Mouse (Mus musculus): ENCODE results near the gene Olfr77.

Gene Olfr77

DNA sequence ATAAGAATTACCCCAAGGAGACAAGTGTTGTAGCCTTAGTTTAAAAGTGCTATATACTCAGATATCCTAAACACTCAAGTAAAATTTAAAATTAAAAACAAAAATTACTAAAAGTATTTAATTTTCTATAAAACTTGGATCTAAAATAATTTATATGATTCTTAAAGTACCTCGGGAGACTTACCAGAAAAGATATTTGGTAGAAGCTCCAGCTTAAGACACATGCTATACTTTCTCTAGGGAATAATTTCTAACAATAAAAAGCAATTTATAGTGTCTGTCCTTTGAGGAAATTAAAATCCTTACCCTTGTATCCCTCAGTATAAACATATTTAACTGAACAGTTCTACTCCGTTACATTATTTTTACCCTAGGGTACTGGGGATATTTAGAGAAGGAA lies at the start of gene Olfr77:
Gene Olfr77 (plus strand): TSS at position 301 of the 400 bp plus-strand sequence.
- DNase-seq = no peak

GRCm38 (mm10) chr9:19887904-19888303 lies 28.8 kb upstream of the Olfr77 start, which contains the start of gene Olfr862:
TSS of gene Olfr862 (minus strand) at chr9:19888004.
- DNase-seq = no peak

DNA sequence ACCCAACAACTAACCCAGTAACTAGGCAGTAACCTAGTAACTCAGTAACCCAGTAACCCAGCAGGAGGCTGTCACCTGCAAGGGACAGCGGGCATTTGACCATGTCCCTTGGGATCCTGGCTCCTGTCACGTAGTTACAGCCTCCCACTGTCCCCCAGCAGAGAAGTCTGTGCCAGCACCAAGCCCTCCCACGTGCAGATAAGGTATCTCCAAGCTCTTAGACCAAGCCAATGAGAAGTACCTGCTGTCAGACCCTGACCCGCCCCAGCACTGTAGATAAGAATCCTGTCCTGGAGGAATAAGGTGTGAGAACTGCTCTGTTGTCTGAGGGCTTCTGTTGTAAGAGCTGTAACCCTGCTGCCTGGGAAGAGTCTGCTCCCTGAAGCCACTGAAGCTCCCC lies 5.5 kb upstream of the Olfr77 start:
- no peak for DNase-seq
